Mouse (Mus musculus): Measurements from ENCODE around the gene Prkcb. TPM values are rescaled to one million over a fixed set of nuclear protein-coding genes. Genes with fewer than 3 reads are reported as not detected.
"Not testable (repeated sequence)": the region's sequence is repeated elsewhere in the genome, so short reads cannot be mapped to it uniquely, and the experiment has no call there.

Gene Prkcb
- 1 to 10 TPM; 2.1 to 3.0 TPM for total RNA-seq (2021)

DNA sequence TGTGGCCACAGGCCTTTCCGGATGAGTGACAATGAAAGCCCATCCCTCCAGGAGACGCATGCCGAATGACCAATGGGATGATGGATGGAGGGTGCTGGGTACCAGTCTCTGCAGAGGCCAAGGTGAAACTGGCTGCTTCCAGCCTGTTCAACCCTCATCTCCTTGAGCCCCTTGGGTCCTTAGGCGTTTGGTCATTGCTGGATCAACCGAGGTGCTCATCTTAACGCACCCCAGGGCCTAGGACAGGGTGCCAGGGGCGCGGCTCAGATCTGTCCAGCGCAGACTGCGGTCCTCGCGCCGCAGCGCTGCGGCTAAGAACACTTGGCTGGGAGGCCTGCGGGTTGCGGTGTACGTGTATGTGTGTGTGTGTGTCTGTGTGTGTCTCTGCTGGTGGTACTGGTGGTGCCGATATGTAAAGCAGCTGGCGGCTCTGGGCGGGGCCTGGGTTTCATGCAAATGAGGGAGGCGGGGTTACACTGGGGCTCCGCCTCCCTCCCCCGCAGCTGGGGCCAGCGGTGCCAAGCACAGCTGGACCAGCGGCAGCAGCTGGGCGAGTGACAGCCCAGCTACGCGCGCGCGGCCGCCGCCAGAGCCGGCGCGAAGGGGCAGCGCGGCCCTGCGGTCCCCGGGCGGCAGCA is at the start of gene Prkcb:
TSS of gene Prkcb (plus strand) at position 147 of the 638 bp plus-strand sequence.
- peak; percentile 69 for DNase-seq

DNA sequence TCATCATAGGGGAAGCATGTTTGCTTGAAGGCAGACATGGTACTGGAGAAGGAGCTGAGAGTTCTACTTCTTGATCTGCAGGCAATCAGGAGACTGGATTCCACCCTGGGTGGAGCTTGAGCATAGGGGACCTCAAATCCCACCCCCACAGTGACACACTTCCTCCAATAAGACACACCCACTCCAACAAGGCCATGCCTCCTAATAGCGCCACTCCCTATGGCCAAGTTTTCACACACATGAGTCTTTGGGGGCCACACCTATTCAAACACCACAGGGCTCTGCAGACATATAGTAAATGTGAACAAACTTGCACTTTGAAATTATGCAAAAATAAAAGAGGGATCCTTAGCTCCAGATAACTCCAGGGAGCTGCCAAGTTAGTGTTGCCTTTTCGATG is 49.6 kb upstream of the Prkcb start:
- no peak for DNase-seq

DNA sequence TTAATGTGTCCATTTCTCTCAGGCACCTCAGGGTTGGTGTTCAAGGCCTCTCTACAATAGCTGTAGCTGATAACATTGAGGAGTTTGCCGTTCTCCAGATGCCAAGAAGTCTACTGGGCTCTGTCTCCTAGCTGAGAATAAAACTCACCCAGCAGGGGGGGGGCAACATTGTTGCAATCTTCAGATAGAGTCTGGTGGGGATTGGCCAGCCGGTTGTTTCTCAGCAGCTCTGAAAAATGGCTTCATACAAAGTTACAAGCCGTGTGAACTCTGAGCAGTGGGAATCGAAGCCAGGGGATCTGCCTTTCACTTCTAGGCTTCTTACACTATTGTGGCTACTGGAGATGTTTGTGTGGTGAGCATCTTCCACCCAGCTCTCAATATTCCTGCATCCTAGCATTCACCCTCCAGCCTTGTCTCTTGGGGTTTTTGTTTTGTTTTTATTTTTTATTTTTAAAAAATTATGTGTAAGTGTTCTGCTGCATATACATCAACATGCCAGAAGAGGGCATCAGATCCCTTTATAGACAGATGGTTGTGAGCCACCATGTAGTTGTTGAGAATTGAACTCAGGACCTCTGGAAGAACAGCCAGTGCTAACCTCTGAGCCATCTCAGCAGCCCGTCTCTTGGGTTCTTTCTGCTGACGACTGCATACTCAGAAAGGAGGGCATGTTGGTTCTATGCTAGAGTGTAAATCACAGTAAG is 48.0 kb upstream of the Prkcb start:
- no peak for DNase-seq

DNA sequence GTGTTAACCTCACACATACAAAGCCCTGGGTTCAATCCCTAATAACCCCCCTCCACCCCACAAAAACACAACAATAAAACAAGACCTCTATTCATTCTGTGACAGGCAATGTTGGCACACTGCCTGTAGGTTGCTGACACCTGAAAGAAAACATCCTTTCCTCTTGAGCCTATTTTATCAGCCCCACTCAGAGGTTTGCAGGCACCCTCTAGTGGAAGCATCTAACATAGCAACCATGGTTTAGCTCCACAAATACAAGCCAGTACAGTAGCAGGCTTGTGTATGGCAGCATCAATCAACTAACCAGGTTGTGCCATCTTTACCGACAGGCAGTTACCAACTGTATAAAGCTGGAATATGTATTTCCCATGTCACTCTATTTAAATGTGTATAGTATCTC is 46.3 kb upstream of the Prkcb start:
- peak; percentile 37 for DNase-seq

DNA sequence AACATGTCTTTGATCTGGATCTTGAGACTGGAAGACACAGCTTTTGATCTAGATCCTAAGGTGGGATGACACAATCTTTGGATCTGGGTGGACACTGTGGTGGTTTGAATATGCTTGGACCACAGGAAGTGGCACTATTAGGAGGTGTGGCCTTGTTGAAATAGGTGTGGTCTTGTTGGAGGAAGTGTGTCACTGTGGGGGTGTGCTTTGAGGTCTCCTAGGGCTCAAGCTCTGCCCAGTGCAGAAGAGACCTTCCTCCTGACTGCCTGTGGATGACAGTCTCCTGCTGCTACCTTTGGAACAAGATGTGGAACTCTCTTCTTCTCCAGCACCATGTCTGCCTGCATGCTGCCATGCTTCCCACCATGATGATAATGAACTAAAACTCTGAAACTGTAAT is 45.8 kb upstream of the Prkcb start:
- DNase-seq, result not testable (repeated sequence)

DNA sequence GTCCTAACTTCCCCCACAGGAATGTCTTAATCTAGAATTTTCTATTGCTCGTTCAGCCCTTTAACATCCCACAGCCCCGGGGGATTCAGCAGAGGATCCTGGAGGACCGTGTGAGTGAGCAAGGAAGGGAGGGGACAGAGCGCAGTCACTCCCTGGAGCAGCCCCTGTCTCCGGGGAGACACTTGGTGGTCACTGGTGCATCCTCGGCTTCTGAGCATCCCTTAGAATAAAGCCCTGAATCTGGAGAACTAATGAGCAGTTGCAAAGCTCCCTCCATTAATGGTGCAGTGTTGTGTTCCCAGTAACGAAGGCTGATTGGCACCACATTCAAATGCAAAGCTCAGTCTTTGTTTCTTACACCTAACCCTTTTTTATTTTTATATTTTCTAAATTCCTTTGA is 44.4 kb upstream of the Prkcb start:
- DNase-seq, result no peak

DNA sequence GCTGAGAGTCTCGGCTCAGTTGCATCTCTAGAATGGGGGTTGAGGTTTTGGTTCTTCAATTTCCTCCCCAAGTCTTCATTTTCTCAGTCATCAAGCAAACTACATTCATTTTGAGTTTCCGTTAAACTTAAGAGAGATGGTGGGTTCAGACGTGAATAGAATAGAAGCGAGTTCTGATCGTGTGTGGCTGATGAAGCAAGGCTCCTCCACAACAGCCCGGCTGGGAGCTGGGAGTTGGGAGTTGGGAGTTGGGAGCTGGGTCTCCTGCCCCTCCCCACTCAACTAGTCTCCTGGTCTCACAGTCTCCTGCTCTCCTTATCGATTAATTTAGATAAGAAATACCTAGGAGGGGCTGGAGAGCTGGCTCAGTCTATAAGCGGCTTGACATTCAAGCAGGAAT is 44.0 kb upstream of the Prkcb start:
- DNase-seq, result no peak

DNA sequence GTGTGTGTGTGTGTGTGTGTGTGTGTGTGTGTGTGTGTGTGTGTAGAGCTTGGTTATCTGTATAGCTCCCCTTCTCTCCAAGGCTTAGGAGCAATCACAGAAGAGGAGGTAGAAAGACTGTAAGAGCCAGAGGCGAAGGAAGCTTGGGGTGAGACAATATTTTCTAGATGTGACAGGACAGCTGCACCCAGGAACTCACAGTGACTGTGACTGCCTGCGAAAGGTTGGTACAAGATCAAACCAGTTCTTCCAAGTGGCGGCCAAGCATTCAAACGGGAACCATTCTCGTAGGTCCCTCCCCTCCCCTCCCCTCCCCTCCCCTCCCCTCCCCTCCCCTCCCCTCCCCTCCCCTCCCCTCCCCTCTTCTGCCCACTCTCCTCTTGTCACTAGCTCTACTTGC is 42.6 kb upstream of the Prkcb start:
- no peak for DNase-seq

DNA sequence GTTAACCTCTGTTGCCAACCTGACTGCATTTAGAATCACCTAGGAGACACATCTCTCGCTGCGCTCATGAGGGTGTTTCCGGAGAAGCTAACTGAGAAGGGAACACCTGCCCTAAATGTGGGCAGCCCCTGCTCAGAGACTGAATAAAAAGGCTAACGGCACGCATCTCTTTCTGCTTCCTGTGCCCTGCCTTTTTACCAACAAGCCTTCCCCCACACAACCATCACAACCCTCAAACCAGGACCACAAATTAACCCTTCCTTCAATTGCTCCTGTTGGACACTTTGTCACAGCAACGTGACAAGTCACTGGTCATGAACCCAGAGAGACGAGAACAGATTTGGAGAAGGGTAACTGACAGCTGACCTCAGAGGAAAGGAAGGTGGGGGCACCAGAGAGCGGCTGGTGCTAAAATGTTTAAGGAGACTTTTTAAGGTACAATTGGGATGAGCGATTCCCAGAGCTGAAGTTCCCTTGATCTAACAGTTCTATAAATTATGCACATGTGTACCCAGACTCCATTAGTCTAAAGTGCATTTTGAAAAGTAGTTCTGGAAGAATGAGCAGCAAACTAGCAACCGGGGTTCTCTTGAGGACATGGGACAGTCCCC is 41.2 kb upstream of the Prkcb start:
- DNase-seq, result no peak

DNA sequence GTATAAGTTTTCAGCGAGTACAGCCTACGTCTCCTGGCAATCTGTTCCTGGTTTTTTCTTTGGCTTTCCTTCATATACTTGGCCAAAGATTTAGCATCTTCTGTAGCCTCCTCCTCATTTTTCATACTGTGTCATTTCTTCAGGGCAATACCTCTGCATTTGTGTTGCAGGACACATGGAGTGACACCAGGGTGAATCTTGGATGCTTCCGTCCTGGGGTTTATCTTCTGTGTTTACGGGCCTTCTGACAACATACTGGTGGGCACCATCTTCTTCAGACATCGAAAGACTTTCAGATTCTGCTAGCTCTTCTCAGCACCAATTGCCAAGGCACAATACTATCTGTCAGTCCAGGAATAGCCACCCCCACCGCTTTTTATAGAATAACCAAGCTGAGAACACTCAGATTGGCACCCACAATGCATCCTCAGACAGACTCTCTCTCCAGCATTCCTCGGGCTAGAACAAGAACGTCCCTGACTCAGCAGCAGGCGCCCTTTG is 39.2 kb upstream of the Prkcb start:
- no peak for DNase-seq

DNA sequence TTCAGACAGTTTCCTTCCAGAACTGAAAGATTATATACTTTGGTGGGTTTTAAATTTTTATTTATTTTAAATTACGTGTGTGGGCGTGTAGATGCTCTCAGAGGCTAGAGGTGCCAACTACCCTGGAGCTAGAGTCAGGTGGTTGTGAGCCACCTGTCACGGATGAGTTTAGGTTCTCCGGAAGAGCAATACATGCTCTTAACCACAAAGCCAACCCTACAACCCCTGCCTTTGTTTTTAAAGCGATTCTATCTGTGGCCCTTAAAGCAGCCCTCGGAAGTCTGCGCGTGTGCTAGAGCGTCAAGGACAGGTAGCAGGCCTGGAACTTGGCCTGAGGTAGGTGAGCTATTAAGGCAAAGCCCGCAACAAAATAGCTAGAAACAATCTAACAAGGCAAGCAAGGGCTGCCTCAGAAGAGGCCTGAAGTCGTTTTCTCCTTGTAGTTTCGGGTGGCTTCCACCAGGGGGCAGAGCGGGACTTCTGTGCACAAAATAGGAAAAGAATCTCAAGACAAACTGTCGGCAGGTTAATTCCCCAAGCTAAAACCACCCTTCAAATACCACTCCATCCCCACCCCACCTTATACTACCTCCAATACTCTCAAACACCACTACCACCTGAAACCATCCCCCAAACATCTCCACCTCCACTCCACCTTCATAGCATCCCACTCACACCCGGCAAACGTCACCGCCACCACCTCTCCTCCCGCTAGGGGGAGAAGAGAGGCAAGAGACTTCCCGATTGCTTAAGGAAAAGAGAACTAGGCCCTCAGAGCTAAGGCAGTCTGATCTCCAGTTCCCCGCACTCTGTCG is 37.1 kb upstream of the Prkcb start:
- peak; percentile 73 for DNase-seq

DNA sequence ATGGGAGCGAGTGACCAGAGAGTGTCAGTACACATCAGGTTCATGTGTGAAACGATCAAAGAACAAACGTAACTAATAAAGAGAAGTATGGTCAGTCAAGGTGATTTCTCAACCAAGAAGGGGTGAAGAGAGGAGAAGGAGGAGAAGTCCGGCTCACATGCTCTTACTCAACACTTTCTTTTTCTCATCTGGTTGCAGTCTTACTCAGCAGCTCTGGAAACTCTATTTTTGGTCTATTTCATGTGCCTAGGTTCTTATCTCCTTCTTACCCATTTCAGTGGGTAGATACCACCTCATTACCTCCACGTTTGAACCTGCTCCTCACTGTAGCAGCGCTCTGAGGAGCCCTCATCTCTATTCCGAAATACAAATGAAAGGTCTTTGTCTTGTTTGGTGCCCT is 31.8 kb upstream of the Prkcb start:
- no peak for DNase-seq

DNA sequence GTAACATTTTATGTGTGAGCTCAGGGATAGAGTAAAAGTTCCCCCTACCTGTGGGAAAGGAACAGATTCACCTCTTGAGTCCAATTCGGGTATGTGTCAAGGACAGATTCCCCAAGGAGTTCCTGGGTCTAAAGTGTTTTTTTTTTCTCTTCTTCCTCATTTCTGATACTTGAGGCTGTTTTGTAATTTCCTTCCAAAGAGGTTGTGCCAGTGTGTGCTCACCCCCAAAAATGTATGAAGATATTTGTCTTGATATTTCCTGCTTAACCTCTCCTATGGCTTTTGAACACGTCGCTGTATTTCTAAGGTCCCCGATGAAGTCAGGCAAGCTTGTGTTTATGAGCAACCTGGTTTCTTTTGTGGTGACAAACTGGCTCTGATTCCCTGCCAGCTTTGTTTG is 30.0 kb upstream of the Prkcb start:
- DNase-seq, result no peak

DNA sequence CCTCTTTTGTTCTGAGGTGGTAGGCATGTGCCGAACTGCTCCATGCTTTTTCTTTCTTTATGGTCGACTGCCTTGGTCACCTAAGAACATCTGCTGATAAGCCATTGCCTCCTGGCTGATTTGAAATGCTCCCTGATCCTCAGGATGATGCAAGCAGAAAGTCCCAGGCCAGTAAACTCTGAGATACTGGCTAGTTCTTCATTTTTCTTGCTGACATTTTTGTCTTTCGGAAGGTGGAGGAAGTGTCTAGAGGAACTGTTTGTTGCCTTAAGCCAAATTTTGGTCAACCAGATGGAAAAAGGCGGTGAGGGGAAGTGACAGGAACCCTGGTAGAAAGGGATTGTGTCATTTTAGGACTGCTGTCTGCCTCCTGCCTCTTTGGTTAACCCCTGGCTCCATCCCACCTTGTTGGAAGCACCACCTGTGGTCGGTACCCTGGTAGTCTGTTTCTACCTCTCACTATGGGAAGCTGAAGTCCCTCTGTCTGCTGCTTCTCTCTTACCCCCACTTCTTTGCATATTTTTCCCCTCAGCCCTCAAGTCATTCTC is 28.4 kb upstream of the Prkcb start:
- DNase-seq, result no peak

DNA sequence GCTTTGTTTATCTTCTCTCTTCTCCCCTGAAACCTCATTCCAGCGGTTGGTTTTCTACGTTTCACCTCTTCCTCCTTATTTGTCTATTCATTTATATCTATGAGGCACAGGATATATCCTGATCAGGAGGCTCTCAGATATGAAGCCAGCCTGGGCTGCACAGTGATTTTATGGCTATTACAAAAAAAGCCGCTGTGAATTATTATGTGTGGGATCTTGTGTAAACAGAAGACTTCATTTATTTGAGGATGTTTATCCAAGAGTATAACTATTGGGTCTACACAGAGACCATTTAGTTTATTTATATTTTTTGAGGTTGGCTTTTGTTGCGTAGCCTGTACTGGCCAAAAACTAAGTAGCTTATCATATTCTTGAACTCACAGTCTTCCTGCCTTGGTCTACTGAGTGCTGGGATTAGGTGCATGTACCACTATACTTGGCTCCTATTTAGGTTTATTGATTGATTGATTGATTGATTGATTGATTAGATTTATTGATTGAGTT is 19.5 kb upstream of the Prkcb start:
- no peak for DNase-seq

DNA sequence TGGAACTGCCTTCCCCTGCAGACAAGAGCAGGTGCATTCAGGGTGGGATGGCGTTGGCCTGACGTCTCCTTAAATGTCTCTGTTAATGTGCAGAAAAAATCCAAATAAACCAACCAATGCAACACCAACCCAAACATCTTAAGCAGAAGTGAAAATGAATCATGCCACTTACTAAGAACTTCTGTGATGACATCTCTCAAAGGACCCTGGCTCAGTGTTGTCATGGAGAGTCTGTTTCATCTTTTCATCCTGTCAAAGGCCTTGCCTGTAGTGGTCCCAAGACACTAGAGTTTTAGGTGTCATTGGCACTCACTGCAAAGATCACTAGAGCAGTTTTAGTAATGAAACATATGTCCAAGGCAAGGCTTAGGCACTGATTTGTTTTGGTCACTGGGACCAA is 16.2 kb upstream of the Prkcb start:
- DNase-seq, result no peak

DNA sequence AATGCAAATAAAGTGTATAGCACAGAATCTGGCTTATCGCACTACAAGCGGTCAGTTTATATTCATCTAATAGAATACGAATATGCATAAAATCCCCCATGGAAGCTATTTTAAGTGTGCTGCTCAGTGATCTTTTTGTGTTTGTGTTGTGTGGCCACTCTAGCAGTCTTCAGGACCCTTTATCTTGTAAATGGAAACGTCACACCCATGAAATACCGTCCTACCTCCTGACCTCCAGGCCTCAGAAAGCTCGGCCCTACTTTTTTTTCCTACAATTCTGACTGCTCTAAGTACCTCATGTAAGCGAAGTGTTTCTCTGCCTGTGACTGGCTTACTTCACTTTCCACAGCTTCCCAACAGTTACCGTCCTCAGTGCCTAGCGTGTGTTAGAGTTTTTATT is 9.0 kb upstream of the Prkcb start:
- DNase-seq, result no peak

DNA sequence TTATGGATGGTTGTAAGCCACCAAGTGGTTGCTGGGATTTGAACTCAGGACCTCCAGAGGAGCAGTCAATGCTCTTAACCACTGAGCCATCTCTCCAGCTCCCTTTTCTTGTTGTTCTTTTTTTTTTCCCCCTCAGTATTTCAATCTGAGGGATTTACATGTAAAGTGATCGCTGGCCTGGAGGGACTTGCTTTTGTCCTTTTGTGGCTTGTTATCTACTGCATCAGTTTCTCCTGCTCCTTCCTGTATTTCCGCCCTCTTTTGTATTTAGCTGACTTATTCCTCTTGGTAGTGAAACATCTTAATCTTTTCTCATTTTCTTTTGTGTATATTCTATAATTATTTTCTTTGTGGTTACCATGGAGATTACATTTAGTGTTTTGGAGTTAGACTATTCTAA is 8.2 kb upstream of the Prkcb start:
- no peak for DNase-seq

DNA sequence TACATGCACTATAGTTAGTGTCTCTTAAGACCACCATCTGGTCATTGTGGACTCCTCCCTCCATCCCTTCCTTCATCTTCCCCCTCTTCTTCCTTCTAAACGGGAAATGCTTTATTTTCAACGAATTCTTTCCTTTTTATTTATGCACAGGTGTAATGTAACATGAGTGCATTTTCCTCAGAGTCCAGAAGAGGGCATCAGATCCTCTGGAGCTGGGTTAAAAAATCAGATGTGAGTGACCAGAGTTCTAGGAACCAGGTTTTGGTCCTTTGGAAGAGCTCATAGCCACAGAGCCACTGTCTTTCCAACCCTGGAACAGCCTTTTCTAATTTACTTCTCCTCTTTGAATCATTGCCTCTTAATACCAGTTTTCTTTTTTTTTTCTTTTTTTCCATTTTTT is 6.0 kb upstream of the Prkcb start:
- no peak for DNase-seq

DNA sequence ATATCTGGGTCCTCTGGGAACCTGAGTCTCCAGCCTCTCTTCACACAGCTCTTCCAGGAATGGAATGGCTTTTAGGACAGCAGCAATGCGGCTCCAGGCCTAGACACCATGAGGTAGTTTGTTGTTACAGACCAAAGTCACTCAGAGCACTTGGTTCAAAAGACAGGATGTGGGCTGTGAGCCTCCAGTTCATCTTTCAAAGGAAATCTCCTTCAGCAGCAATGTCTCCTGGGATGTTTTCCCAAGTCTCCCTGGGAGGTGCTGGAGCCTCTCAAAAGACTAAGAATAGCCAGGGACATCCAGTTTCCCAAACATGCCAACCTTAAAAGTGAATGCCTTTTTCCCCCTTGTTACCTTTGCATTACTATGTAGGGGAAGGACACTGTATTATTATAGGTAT is 1.3 kb upstream of the Prkcb start:
- DNase-seq, result no peak

DNA sequence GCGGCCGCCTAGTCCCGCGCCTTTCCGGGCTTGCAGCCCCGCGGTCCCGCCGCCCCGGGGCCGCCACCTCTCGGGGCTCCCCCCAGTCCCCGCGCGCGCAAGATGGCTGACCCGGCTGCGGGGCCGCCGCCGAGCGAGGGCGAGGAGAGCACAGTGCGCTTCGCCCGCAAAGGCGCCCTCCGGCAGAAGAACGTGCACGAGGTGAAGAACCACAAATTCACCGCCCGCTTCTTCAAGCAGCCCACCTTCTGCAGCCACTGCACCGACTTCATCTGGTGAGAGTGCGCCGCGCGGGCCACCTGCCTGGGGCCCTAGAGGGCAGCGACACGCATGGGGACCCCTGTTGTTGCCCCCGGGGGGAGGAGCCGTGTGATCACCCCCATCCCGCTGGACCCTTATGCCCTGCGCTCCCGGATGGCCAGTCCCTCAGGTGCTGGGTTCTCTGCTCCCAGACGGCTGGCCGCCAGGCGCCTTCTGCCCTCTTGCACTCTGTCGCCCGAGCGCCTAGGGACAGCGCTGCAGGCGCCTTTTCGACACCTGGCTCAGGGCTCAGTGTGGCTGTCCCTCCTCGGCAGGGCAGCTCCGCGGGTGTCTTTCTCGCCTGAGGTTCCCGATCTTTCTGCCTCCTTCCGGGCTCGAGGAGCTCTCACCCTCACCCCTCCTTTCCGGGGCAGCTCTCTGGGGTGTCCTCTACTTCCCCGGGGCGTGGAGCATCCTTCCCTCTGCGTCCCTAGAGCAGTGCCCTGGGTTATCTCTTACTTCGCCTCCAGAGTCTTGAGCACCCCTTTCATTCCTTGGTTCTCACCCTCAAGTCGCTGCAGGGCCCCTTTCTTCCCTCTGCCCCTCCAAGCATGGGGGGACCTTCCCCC is 926 bp downstream of the Prkcb start:
- peak; percentile 9 for DNase-seq

DNA sequence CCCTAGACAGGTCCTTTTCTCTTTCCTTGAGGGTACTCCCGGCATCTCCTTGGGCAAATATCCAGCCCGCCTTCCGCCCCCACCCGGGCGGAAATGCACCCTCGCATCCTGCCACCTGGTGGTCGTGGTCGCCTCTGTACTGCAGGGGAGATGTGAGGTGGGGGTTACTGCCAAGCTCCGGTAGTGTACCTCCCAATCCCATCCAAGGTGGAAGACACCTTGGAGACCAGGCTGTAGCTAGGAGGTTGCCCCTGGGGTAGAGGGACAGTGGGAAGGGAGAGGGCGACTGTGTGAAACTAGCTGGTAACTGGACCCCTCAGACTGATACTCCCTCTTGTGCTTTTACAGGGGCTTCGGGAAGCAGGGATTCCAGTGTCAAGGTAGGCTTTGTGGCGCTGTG is 1.6 kb downstream of the Prkcb start:
- DNase-seq, result peak; percentile 9

Measured in heart, postnatal 4 days (tissue).